Mouse (Mus musculus) yolk sac, embryonic 10.5 days (tissue): ENCODE results near the gene Defa23.
"Not testable (repeated sequence)": the region's sequence is repeated elsewhere in the genome, so short reads cannot be mapped to it uniquely, and the experiment has no call there.

Experiments
- DNase-seq: peaks from one replicate; pipeline ENCODE4 v3.0.0-alpha.2; 2017; ENCODE audit warnings: low spot score

Gene Defa23

GRCm38 (mm10) chr8:21054747-21055146 is at the start of gene Defa23:
Gene Defa23, plus strand, starts transcription at chr8:21055047.
- not testable (repeated sequence) for DNase-seq

DNA sequence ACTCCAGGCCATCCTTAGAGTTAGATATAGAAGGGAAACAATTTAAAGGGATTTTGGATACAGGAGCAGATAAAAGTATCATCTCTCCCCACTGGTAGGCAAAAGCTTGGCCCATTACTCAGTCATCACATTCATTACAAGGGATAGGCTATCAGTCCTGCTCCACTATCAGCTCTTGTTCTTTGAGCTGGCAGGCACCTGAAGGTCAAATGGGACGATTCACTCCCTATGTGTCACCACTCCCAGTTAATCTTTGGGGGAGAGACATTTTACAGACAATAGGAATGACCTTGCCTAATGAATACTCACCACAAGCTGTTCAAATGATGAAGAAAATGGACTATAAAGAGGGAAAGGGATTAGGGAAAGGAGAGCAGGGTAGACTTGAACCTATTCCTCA is 48.0 kb upstream of the Defa23 start:
- DNase-seq = no peak

- DNase-seq = not testable (repeated sequence)
Measured at GRCm38 (mm10) chr8:21008578-21008977, 46.3 kb upstream of the Defa23 start.

GRCm38 (mm10) chr8:21010548-21010947 is 44.3 kb upstream of the Defa23 start:
- DNase-seq = not testable (repeated sequence)

DNA sequence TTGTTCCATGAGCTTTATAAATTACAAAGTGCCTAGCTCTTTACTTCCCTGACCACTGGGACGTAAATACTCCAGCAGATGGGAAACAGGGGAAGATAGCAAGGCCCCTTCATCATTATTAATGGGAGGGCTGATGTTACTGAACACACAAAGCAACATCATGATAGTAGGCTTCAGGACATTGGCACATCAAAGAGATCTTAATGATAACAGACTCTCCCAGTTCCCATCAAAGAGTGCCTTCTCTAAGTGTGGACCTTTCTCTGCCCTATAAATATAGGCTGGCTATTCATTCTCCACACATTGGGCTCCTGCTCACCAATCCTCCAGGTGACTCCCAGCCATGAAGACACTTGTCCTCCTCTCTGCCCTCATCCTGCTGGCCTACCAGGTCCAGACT is 29.6 kb upstream of the Defa23 start, which contains the start of gene Defa21:
Gene Defa21 (plus strand): TSS at position 301 of the 400 bp plus-strand sequence.
- not testable (repeated sequence) for DNase-seq

DNA sequence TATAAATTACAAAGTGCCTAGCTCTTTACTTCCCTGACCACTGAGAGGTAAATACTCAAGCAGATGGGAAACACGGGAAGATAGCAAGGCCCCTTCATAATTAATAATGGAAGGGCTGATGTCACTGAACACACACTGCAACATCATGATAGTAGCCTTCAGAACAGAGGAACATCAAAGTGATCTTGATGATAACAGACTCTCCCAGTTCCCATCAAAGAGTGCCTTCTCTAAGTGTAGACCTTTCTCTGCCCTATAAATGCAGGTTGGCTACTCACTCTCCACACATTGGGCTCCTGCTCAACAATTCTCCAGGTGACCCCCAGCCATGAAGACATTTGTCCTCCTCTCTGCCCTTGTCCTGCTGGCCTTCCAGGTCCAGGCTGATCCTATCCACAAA is 9.9 kb downstream of the Defa23 start, which contains the start of gene Defa35:
Gene Defa35 (plus strand): TSS at position 301 of the 400 bp plus-strand sequence.
- not testable (repeated sequence) for DNase-seq

GRCm38 (mm10) chr8:21084142-21084541 is 29.3 kb downstream of the Defa23 start, which contains the start of gene Defa25:
Gene Defa25, plus strand, starts transcription at chr8:21084442.
- not testable (repeated sequence) for DNase-seq

GRCm38 (mm10) chr8:21093106-21093505 is 38.3 kb downstream of the Defa23 start:
- DNase-seq = no peak

- DNase-seq = not testable (repeated sequence)
Measured at GRCm38 (mm10) chr8:21095950-21096349, 41.1 kb downstream of the Defa23 start, which contains the start of gene Gm14851. Gene Gm14851, minus strand, starts transcription at chr8:21096050.
